Mouse (Mus musculus): ENCODE data around the gene Aig1.

GRCm38 (mm10) chr10:13754712-13755111 is 114.1 kb downstream of the Aig1 start:
- TF ChIP-seq POLR2A (IDR thresholded peaks at IDR 0.05; ENCODE audit: low read depth, low read length) (no peak), CTCF (IDR thresholded peaks at IDR 0.05; ENCODE audit: borderline replicate concordance, insufficient read depth, low read length) (no peak)

Data from embryonic fibroblast, embryonic 13.5 days (primary cell).